Mouse (Mus musculus): Measurements from ENCODE around the gene Gm5678.

Gene Gm5678

DNA sequence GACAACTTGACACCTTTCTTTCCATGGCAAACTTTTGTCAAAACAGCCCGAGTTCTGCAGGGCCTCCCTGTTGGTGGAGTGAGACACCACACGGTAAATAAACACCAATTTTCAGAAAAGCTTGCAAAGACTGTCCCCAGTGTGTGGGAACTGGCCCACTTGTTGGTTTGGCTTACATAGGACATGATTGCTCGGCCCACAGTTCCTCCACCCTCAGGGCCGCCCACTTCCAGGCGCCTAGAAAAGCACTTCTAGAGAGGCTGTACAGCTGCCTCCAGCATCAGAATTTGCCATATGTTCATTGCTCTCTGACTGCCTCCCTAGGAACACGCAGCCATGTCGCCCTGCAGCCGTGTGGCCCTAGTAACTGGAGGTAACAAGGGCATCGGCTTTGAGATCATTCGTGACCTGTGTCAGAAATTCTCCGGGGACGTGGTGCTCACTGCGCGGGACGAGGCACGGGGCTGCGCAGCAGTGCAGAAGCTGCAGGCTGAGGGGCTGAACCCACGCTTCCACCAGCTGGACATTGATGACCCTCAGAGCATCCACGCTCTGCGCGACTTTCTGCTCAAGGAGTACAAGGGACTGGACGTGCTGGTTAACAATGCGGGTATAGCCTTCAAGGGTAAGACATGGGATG lies at the start of gene Gm5678:
TSS of gene Gm5678 (plus strand) at position 337 of the 640 bp plus-strand sequence.
- DNase-seq (ENCODE audit: low read depth, low spot score) = peak; percentile 1

- no peak for DNase-seq (ENCODE audit: low read depth, low spot score)
These were observed 49.4 kb upstream of the Gm5678 start for GRCm38 (mm10) chr16:93578346-93579005.

DNA sequence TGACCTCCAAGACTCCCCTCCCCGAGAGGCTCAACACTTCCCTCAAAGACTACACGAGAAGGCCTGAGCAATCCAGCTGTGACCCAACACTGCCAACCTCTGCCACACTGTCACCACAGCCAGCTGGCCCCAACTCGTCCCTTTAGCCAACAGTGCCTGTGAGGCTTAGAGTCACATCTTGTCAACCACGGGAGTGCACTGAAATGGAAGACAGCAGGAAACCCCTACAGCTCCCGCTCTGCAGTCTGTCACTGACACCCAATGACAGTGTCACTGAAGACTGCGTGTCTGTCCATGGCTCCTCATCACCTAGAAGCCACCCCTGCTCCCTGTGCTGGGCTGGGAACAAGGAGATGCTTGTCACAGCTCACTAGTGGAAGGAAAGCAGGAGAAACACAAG lies 46.8 kb upstream of the Gm5678 start:
- DNase-seq (ENCODE audit: low read depth, low spot score) = no peak

DNA sequence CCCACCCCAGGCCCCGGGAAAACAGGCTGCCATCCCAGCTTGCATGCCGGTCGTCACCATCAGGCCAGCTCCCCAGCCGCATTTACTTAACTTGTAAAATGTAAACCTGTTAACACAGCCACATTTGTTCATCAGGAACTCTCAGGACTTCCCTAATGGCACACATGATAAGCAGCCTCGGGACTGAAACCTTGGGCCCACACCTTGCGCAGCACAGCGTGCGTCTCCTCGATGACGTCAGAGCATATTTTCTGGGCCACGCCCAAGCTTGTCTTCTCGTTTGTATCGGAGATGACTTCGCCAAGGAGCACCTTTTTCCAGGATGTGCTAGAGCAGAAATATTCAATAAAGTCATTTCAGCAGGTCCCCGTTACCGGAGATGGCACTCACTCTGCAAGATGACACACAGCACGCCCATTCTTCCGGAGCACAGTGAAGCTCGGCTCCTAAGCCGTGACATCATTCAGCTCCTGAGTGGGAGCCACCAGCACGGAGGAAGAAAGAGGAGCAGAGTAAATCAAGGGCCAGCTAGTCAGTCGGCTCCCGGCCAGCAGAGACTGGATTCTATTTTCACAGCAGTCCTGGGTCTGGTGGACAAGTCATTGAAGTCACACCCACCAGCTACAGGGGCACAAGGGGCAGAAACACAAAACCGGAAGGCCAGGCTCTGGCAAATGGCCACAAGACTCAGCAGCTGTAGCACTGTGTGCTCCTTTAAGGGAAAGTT lies 42.8 kb upstream of the Gm5678 start:
- DNase-seq (ENCODE audit: low read depth, low spot score) = no peak

- no peak for DNase-seq (ENCODE audit: low read depth, low spot score)
These were observed 42.1 kb upstream of the Gm5678 start for GRCm38 (mm10) chr16:93585703-93586205.

DNA sequence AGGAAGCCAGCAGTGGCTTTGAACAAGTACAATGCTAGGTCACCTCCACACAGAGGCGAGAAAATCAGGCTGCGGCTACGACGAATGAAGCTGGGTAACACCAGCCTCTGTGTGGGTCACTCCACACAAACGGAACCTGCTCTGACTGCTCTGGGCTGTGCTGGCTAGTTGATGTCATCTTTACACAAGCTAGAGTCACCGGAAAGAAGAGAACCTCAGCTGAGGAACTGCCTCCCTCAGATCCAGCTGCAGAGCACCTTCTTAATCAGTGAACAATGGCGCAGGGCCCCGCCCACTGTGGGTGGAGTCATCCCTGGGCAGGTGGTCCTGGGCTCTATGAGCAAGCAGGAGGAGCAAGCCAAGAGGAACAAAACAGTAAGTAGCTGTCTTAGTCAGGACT lies 41.5 kb upstream of the Gm5678 start:
- no peak for DNase-seq (ENCODE audit: low read depth, low spot score)

GRCm38 (mm10) chr16:93588281-93588680 lies 39.6 kb upstream of the Gm5678 start:
- no peak for DNase-seq (ENCODE audit: low read depth, low spot score)

GRCm38 (mm10) chr16:93590915-93591314 lies 37.0 kb upstream of the Gm5678 start:
- DNase-seq (ENCODE audit: low read depth, low spot score) = no peak

- DNase-seq (ENCODE audit: low read depth, low spot score) = no peak
These were observed 36.2 kb upstream of the Gm5678 start for GRCm38 (mm10) chr16:93591450-93592430.

GRCm38 (mm10) chr16:93592711-93593110 lies 35.2 kb upstream of the Gm5678 start:
- DNase-seq (ENCODE audit: low read depth, low spot score) = no peak

DNA sequence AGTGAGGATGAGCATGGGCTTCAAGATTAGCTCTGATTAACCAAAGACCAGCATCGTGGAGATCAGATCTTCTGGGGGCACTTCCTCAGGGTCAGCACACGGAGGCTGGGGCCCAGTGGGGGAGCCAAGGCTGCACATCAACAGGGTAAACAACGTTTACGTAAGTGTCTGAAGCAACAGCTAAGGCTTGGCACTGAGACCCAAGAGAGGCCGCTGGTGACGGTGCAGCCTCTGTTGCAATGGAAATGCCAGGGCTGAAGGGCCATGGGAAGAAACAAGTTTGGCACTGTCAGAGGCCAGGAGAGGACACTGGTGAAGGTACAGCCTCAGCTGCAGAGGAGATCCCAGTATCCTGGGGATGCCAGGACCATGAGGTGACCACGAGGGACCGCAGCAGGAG lies 34.5 kb upstream of the Gm5678 start:
- no peak for DNase-seq (ENCODE audit: low read depth, low spot score)

GRCm38 (mm10) chr16:93594448-93594847 lies 33.4 kb upstream of the Gm5678 start:
- no peak for DNase-seq (ENCODE audit: low read depth, low spot score)

DNA sequence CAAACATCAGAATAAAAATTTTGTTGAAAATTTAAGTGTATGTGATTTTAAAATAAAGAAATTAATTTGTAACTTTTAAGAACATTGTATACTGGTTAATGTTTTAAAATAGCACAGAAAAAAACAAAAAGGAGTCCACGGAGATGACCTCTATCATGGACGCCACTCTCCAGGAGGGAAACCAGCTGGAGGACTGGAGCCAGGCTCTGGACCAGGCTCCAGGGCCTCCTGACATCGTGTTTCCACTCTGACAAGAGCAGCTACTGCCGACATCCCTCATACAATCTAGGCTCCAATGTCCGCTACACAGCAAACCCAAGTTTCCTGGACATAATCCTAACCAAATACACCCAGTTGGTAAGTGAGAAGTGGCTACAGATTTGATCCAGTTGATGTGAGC lies 32.1 kb upstream of the Gm5678 start:
- DNase-seq (ENCODE audit: low read depth, low spot score) = no peak

DNA sequence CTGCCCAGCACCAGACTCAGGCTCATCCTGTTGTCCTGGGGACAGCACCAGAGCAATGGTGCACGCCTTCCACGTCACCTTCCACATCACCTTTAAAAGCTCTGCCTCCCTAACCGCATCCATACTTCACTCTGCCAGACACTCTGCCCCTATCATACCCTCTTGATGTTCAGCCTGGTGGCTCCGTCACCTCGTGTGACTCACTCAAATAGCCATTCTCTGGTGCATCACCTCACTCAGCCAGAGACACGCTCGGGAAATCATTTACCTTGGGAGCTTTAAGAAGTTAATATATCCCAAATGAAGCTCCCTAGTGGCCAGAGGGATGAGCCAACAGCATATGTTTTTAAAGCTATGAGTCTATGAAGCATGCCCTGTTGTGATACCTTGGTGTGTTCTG lies 31.1 kb upstream of the Gm5678 start:
- no peak for DNase-seq (ENCODE audit: low read depth, low spot score)

DNA sequence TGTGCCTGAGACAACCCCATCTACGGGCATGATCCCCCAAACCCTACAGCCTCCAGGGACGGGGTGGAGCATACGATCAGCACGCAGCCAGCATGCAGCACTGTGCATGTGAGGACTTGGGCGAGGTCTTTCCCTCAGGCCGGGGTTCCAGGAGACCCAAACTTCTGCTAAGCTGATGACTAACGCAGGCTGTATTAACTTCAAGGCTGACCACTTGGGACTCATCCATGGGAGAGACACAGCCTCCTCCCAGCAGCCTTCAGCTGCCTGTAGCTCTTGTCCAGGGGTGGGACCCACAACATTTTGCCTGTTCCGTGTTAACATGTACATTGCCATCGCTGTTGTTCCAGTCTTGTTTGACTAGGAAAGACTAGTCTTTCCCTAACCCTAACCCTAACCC lies 30.3 kb upstream of the Gm5678 start:
- DNase-seq (ENCODE audit: low read depth, low spot score) = no peak

DNA sequence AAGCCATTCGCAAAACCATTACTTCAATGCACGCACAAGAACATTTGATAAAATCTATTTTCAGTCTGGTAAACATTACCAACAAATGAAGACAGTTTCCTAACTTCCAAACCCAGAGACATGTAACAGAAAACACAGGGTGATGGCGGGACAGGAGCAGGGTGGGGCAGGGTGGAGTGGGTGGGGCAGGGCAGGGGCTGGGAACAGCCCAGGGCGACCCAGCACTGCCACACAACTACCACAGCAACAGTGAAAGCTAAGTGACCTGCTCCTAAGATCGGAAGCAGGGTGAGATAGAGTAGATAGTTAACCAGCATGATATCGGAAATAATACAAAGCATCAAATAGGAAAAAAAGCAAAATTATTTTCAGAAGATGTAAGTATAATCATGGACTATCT lies 28.4 kb upstream of the Gm5678 start:
- no peak for DNase-seq (ENCODE audit: low read depth, low spot score)

- peak; percentile 95 for DNase-seq (ENCODE audit: low read depth, low spot score)
These were observed 24.3 kb upstream of the Gm5678 start, which contains the start of gene Setd4 for GRCm38 (mm10) chr16:93603439-93604212. Gene Setd4 (minus strand): TSS chr16:93604063.

DNA sequence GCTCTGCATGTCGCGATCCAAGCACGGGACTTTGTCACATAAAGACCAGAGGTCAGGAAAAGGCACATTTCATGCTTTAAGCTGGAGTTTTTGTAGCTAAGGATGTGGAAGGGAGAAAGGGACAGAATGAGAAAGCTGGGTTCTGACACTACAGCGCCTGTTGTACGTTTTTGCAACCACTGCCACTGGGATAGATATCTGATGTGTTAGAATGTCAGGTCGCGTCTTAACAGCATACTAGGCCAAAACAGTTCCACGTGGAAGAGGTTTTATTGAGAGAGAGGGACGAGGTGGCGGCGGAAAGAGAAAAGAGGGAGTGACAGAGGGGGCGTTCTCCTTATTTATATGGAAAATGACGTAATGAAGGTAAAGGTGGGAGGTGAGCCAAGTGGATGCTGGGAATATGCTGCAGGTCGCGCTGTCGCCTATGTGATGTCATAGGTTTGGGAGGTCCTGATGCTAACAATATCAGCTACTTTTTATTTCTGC lies 23.4 kb upstream of the Gm5678 start:
- peak; percentile 79 for DNase-seq (ENCODE audit: low read depth, low spot score)

DNA sequence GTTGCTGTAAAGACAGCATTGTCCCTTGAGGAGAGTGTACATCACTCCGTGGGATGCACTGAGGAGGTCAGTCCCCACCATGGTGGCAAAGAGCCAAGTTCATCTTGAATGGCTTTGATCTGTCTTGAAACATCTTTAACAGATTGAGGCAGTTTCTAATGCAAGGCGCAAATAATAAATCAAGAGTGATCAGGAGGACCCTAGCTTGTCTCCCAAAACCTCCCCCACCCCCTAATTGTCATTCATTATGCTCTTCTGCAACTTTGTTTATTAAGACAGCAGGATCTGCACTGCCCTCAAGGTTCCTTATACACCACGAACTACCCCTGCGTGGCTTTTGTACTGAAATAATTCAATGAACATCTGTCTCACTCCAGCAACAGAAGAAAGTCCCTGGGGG lies 22.3 kb upstream of the Gm5678 start, which contains the start of gene Cbr1:
TSS of gene Cbr1 (plus strand) at position 301 of the 400 bp plus-strand sequence.
- DNase-seq (ENCODE audit: low read depth, low spot score) = no peak

GRCm38 (mm10) chr16:93606146-93606545 lies 21.8 kb upstream of the Gm5678 start:
- no peak for DNase-seq (ENCODE audit: low read depth, low spot score)
